Mouse (Mus musculus) liver, embryonic 14.5 days (tissue): Measurements from ENCODE around the gene Fig4.

Source experiments
- CTCF ChIP-seq: IDR thresholded peaks from 2 replicates; pipeline ENCODE4 v1.5.1; 2016; ENCODE audit warnings: antibody characterized with exemption, low read depth, control low read depth
- EP300 ChIP-seq: IDR thresholded peaks from 2 replicates; pipeline ENCODE4 v1.6.1; 2016; ENCODE audit warnings: antibody characterized with exemption, low read depth

DNA sequence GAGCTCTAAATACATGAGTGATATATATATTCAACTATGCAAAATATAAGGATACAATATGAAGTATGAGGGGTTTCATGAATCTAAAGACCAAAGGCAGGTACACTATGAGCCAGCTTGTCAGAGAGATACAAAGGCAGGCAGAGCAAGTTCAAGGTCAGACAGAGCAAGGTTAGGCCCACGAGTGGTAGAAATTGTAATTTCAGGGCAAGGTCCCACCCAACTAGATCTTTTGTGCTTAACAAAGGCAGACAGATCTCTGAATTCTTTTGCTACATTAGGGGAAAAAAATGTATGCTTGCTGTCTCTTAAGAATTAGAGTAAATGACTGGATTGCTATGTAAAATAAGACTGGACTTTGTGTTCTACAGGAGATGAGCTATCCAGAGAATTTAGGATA lies 2.9 kb downstream of the Fig4 start:
- TF ChIP-seq CTCF, result no peak
- no peak for TF ChIP-seq EP300
